Mouse (Mus musculus) intestine, embryonic 16.5 days (tissue): ENCODE results near the gene Vps50. TPM values are rescaled to one million over a fixed set of nuclear protein-coding genes. Genes with fewer than 3 reads are reported as not detected.

ENCODE experiments used
- ATAC-seq: fragments of 200-750 bp; cut with Nextera tagmentation; 2 replicates; pipeline ENCODE4 v1.8.0; 2017; ENCODE audit warnings: moderate TSS enrichment, moderate library complexity
- H3K27ac ChIP-seq: fragments of 300-500 bp; sonication (generic); 2 replicates; pipeline ENCODE4 v1.5.1; 2014; ENCODE audit warnings: mild to moderate bottlenecking, low read length
- H3K27me3 ChIP-seq: fragments of 300-500 bp; sonication (generic); replicated peaks from 2 replicates; pipeline ENCODE4 v1.6.1; 2014; ENCODE audit warnings: low read length, control low read depth, mixed read lengths; ENCODE audit not compliant: control insufficient read depth, insufficient read depth
- H3K36me3 ChIP-seq: fragments of 300-500 bp; sonication (generic); 2 replicates; pipeline ENCODE4 v1.6.1; 2014; ENCODE audit warnings: low read length, control low read depth; ENCODE audit not compliant: control insufficient read depth, insufficient read depth
- H3K4me1 ChIP-seq: fragments of 300-500 bp; sonication (generic); 2 replicates; pipeline ENCODE4 v1.6.1; 2014; ENCODE audit warnings: low read length, control low read depth, mixed read lengths; ENCODE audit not compliant: control insufficient read depth, insufficient read depth
- H3K4me2 ChIP-seq: fragments of 300-500 bp; sonication (generic); 2 replicates; pipeline ENCODE4 v1.6.1; 2014; ENCODE audit warnings: low read depth, low read length, control low read depth
- H3K4me3 ChIP-seq: fragments of 300-500 bp; sonication (generic); 2 replicates; pipeline ENCODE4 v1.5.1; 2014; ENCODE audit warnings: mild to moderate bottlenecking, low read length
- H3K9ac ChIP-seq: fragments of 300-500 bp; sonication (generic); 2 replicates; pipeline ENCODE4 v1.6.1; 2014; ENCODE audit warnings: low read depth, low read length
- H3K9me3 ChIP-seq: fragments of 300-500 bp; sonication (generic); 2 replicates; pipeline ENCODE4 v1.6.1; 2016; ENCODE audit warnings: low read length, control low read depth; ENCODE audit not compliant: control insufficient read depth
- WGBS: fragments of 180-500 bp; shearing (Covaris S2); extraction: QIAGEN DNeasy Blood & Tissue Kit; methylation state at CpG from one replicate; pipeline ENCODE4 v1.1.7; 2014; 5-methylcytosine and 5-hydroxymethylcytosine counted together
- polyA plus RNA-seq: library from polyadenylated mRNA; unstranded; fragments of >200 nt; fragmentation: Nextera tagmentation; extraction: Ambion mirVana; gene quantifications from 2 replicates; pipeline ENCODE4 v1.2.1, GENCODE M21; 2015

Gene Vps50
- polyA plus RNA-seq, 1 experiment from 2014 or later, result 28.2 TPM

DNA sequence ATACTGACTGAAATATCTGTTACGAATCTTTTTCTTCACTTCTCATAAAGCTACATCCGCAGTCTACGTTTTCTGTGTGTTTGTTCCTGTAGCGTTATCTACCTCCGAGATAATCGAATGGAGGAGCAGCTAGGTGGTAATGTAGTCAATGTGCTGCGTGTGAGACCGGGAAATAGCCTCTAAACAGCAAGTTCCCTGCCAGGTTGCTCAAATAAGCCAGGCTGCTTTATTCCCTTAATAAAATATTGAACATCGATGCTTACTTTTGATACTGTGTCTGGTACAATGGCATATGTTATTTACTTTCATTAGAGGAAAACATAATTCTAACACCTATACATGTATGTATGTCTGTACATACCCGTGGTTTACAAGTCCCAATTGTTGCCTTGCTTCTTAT is 12.9 kb downstream of the Vps50 start:
- ATAC-seq, result no peak
- Histone ChIP-seq H3K4me1 (no peaks in the 10 kb centered on the region), H3K9ac (no peak overlapping the region), H3K4me3 (no peak overlapping the region), H3K9me3 (no peaks in the 10 kb centered on the region), H3K4me2 (no peak overlapping the region), H3K27ac (no peak overlapping the region), H3K36me3 (no peaks in the 10 kb centered on the region), H3K27me3 (no peaks in the 10 kb centered on the region)
- 71% methylated on average over 10 of the region's 10 CpGs for WGBS

- Histone ChIP-seq H3K27ac (no peak overlapping the region), H3K36me3 (no peaks in the 10 kb centered on the region), H3K4me2 (no peak overlapping the region), H3K9ac (no peak overlapping the region), H3K4me1 (no peaks in the 10 kb centered on the region), H3K9me3 (no peaks in the 10 kb centered on the region), H3K27me3 (no peaks in the 10 kb centered on the region), H3K4me3 (no peak overlapping the region)
- ATAC-seq, result no peak
- 59% methylated on average over 11 of the region's 11 CpGs for WGBS
Measured at GRCm38 (mm10) chr6:3511612-3512011, 13.4 kb downstream of the Vps50 start.

GRCm38 (mm10) chr6:3512611-3513010 is 14.4 kb downstream of the Vps50 start:
- Histone ChIP-seq H3K4me1 (no peaks in the 10 kb centered on the region), H3K9me3 (no peaks in the 10 kb centered on the region), H3K9ac (no peak overlapping the region), H3K4me3 (no peak overlapping the region), H3K27ac (no peak overlapping the region), H3K27me3 (no peaks in the 10 kb centered on the region), H3K4me2 (no peak overlapping the region), H3K36me3 (no peaks in the 10 kb centered on the region)
- ATAC-seq, result peak; percentile 50; the same call in 1 of the 2 replicates
- WGBS, result 40% methylated on average over 3 of the region's 3 CpGs

DNA sequence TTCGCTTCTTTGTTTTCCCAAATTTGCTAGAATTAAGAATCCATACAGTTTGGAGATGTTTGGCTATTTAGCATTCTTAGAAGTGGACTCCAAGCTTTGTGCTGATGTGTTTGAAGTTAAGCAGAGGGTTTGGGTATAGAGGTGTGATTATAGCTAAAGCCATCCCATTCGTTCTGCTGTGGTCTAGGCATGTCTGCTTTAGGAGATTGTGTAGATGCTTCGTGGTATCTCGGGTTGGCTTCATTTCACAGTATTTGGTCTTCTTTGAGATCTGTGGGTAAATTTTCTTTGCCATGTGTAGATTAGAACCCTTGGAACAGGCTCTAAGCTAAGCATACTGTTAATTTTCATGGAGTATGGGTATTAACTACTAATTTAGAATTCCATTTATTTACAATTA is 30.0 kb downstream of the Vps50 start:
- H3K27me3 ChIP-seq, result no peaks in the 10 kb centered on the region
- 95% methylated on average over 4 of the region's 4 CpGs for WGBS
- H3K9me3 ChIP-seq, result no peaks in the 10 kb centered on the region
- ATAC-seq, result no peak
- H3K36me3 ChIP-seq, result no peaks in the 10 kb centered on the region
- H3K4me2 ChIP-seq, result no peak overlapping the region
- no peak overlapping the region for H3K27ac ChIP-seq
- H3K9ac ChIP-seq, result no peak overlapping the region
- H3K4me3 ChIP-seq, result no peak overlapping the region
- no peaks in the 10 kb centered on the region for H3K4me1 ChIP-seq

DNA sequence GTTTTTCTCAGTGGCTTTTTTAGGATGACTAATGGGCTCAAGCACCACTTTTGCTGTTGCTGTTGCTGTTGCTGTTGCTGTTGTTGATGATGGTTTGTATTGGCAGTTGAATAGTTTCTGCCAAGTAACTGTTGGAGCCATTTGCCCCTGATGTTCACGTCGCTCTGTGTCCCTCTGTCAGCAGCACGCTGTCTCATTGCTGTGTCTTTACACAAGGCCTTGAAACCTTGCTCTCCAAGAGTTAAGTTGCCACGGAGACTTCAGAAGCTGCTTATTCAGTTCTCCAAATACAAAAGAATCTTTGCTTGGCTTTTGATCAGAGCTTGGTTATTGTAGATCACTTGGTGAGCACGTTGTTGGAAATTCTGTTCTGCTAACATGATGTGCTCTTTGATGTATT is 33.3 kb downstream of the Vps50 start:
- H3K9me3 ChIP-seq, result no peaks in the 10 kb centered on the region
- no peaks in the 10 kb centered on the region for H3K27me3 ChIP-seq
- no peak overlapping the region for H3K4me3 ChIP-seq
- ATAC-seq, result no peak
- no peak overlapping the region for H3K4me2 ChIP-seq
- H3K36me3 ChIP-seq, result no peaks in the 10 kb centered on the region
- no peak overlapping the region for H3K9ac ChIP-seq
- H3K4me1 ChIP-seq, result no peaks in the 10 kb centered on the region
- WGBS, result 80% methylated on average over 5 of the region's 5 CpGs
- H3K27ac ChIP-seq, result no peak overlapping the region

- Histone ChIP-seq H3K36me3 (no peaks in the 10 kb centered on the region), H3K4me1 (no peaks in the 10 kb centered on the region), H3K4me3 (no peak overlapping the region), H3K9ac (no peak overlapping the region), H3K4me2 (no peak overlapping the region), H3K27me3 (no peaks in the 10 kb centered on the region), H3K9me3 (no peaks in the 10 kb centered on the region), H3K27ac (no peak overlapping the region)
- WGBS, result 68% methylated on average over 1 of the region's 1 CpGs
- ATAC-seq, result no peak
Measured at GRCm38 (mm10) chr6:3536048-3536447, 37.9 kb downstream of the Vps50 start.

DNA sequence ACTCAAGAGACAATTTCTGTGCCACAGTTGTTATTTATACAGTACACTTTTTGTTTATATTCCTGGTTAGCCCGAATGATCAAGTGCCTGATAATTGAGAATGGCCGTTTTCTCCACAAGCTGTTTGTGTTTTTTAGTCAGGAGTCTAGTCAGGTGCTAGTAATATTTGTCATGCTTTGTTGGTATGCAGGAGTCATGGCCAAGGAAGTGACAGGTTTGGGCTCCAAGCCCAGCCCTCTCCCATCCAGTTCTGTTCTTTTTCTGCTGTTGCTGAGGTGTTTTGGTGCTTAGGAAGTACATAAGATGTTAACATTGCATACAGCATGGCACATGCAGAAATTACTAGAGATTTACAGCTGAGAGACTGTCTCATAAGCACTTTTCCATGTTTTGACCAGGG is 41.3 kb downstream of the Vps50 start:
- 76% methylated on average over 2 of the region's 2 CpGs for WGBS
- H3K36me3 ChIP-seq, result no peaks in the 10 kb centered on the region
- H3K27me3 ChIP-seq, result no peaks in the 10 kb centered on the region
- H3K4me3 ChIP-seq, result no peak overlapping the region
- no peak overlapping the region for H3K4me2 ChIP-seq
- ATAC-seq, result no peak
- H3K4me1 ChIP-seq, result no peaks in the 10 kb centered on the region
- H3K9ac ChIP-seq, result no peak overlapping the region
- H3K27ac ChIP-seq, result no peak overlapping the region
- no peaks in the 10 kb centered on the region for H3K9me3 ChIP-seq

DNA sequence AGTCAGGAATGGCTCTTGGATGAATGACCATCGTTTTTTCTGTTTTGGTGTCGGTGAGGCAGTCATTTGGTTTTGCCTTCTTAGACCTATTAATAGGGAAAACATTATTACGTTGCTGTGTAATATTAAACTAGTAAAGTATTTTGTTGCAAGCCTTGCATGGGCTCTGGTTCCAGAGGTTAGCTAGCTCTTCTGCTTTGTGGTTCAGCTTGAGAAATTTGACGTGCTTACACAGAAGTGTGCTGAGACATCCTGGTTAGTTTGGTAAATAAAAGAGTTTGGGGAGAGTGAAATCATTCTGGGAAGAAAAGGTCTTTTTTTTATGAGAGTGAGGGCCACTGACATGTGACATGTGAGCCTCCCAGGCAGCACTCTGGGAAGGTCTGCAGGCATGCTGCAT is 45.7 kb downstream of the Vps50 start:
- 84% methylated on average over 4 of the region's 4 CpGs for WGBS
- no peak overlapping the region for H3K9ac ChIP-seq
- no peak overlapping the region for H3K4me3 ChIP-seq
- H3K27ac ChIP-seq, result no peak overlapping the region
- H3K36me3 ChIP-seq, result no peaks in the 10 kb centered on the region
- H3K4me1 ChIP-seq, result no peaks in the 10 kb centered on the region
- no peaks in the 10 kb centered on the region for H3K27me3 ChIP-seq
- no peak overlapping the region for H3K4me2 ChIP-seq
- H3K9me3 ChIP-seq, result no peaks in the 10 kb centered on the region
- ATAC-seq, result no peak

DNA sequence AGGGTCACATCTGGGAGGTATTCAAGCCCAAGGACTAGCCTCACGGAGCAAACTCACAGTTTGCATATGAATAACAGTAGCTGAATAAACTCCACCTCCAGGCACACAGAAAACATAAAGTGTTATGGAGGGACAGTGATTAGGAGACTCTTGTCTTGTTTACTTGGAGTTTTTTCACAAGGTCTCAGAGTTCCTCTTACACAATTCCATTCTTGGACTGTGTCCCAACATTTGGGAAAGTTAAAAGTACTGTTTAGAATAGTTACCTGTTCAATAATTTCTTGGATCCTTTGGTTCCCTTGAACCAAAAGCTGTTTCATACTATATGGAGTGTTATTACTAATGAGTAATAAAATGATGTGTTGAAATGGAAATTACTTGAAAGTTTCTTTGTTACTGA is 46.8 kb downstream of the Vps50 start:
- Histone ChIP-seq H3K4me1 (no peaks in the 10 kb centered on the region), H3K9me3 (no peaks in the 10 kb centered on the region), H3K27me3 (no peaks in the 10 kb centered on the region), H3K9ac (no peak overlapping the region), H3K4me2 (no peak overlapping the region), H3K4me3 (no peak overlapping the region), H3K27ac (no peak overlapping the region), H3K36me3 (no peaks in the 10 kb centered on the region)
- no peak for ATAC-seq
- 68% methylated on average over 1 of the region's 1 CpGs for WGBS

- ATAC-seq, result no peak
- no peaks in the 10 kb centered on the region for H3K36me3 ChIP-seq
- 80% methylated on average over 3 of the region's 3 CpGs for WGBS
- no peaks in the 10 kb centered on the region for H3K9me3 ChIP-seq
- no peak overlapping the region for H3K27ac ChIP-seq
- no peaks in the 10 kb centered on the region for H3K27me3 ChIP-seq
- H3K9ac ChIP-seq, result no peak overlapping the region
- H3K4me2 ChIP-seq, result no peak overlapping the region
- H3K4me3 ChIP-seq, result no peak overlapping the region
- H3K4me1 ChIP-seq, result no peaks in the 10 kb centered on the region
Measured at GRCm38 (mm10) chr6:3548959-3549358, 50.8 kb downstream of the Vps50 start.
